Mouse (Mus musculus) brain, embryonic 14.5 days (tissue): ENCODE measurements at regions not wholly inside any gene's neighbourhood (a gene's known extent, or its start where the extent isn't known, plus 50 kb on each side); places are given as distances from the start of the nearest gene placed in this dataset.

ENCODE experiments used
- CTCF ChIP-seq: fragments of 200-500 bp; IDR thresholded peaks from 2 replicates; pipeline ENCODE4 v1.5.1; 2012; ENCODE audit warnings: inconsistent platforms, mild to moderate bottlenecking, moderate library complexity, borderline replicate concordance; ENCODE audit not compliant: insufficient read depth, insufficient read length; ENCODE audit errors: extremely low read depth
- POLR2A ChIP-seq: fragments of 200-500 bp; IDR thresholded peaks from 2 replicates; pipeline ENCODE4 v1.6.1; 2012; ENCODE audit warnings: mild to moderate bottlenecking, inconsistent platforms, borderline replicate concordance; ENCODE audit not compliant: poor library complexity, insufficient read depth, insufficient read length, severe bottlenecking; ENCODE audit errors: extremely low read depth

GRCm38 (mm10) chr19:19719939-19720338, 608.9 kb upstream of the Rorb start:
- TF ChIP-seq POLR2A (no peak), CTCF (no peak)
